Mouse (Mus musculus) G1E (cell line): ENCODE measurements around the gene AL732309.1. TPM values are rescaled to one million over a fixed set of nuclear protein-coding genes. Genes with fewer than 3 reads are reported as not detected.

Source experiments
- ATAC-seq: 2 replicates; pipeline ENCODE4 v1.8.0; 2016; ENCODE audit warnings: mild to moderate bottlenecking; ENCODE audit not compliant: insufficient number of reproducible peaks, poor library complexity, low FRiP score, severe bottlenecking; ENCODE audit errors: extremely low read depth
- DNase-seq: peaks from one replicate; pipeline ENCODE4 v3.0.0; 2012; ENCODE audit warnings: low spot score
- H3K27me3 ChIP-seq: 2 replicates; pipeline ENCODE4 v1.6.1; 2012; ENCODE audit warnings: mild to moderate bottlenecking, low read length, inconsistent platforms; ENCODE audit not compliant: insufficient read depth
- H3K36me3 ChIP-seq: replicated peaks from 2 replicates; pipeline ENCODE3; 2012; ENCODE audit warnings: mild to moderate bottlenecking, inconsistent platforms
- H3K4me1 ChIP-seq: 2 replicates; pipeline ENCODE4 v1.6.1; 2012; ENCODE audit warnings: low read depth, low read length, inconsistent platforms, mixed read lengths; ENCODE audit not compliant: insufficient read depth
- H3K4me3 ChIP-seq: 2 replicates; pipeline ENCODE4 v1.5.1; 2012; ENCODE audit warnings: low read depth, mild to moderate bottlenecking, inconsistent platforms, low read length, moderate library complexity, mixed read lengths
- H3K9me3 ChIP-seq: replicated peaks from 2 replicates; pipeline ENCODE4 v1.6.1; 2012; ENCODE audit warnings: inconsistent platforms
- CTCF ChIP-seq: IDR thresholded peaks from 2 replicates; pipeline ENCODE4 v1.5.1; 2012; ENCODE audit warnings: low read depth, low read length, inconsistent platforms, mixed read lengths
- GATA1 ChIP-seq: IDR thresholded peaks from 2 replicates; pipeline ENCODE4 v1.6.1; 2012; ENCODE audit warnings: borderline replicate concordance, low read length, inconsistent platforms, mixed read lengths
- GATA2 ChIP-seq: IDR thresholded peaks from 2 replicates; pipeline ENCODE4 v1.6.1; 2012; ENCODE audit warnings: low read depth, low read length, inconsistent platforms, borderline replicate concordance
- POLR2AphosphoS5 ChIP-seq: IDR thresholded peaks from 2 replicates; pipeline ENCODE4 v1.6.1; 2012; ENCODE audit warnings: low read depth, low read length, inconsistent platforms; ENCODE audit not compliant: insufficient replicate concordance
- TAL1 ChIP-seq: conservative IDR thresholded peaks from 2 replicates; pipeline ENCODE4 v1.6.1; 2012; ENCODE audit warnings: low read depth, low read length, inconsistent platforms, mixed read lengths
- polyA plus RNA-seq: library from polyadenylated mRNA; stranded (reverse); fragments of >175 nt; gene quantifications from 2 replicates; pipeline ENCODE4 v1.2.3, GENCODE M21; 2012
- total RNA-seq, 2 experiments: library from RNA; stranded (forward) in 1 of 2; stranded (reverse) in 1 of 2; fragments of 200-1000 nt in 1 of 2; fragments of >200 nt in 1 of 2; fragmentation: Nextera tagmentation in 1 of 2; gene quantifications; 2 replicates each; pipeline ENCODE4 v1.2.3; 2014 to 2017

The AL732309.1 gene
- total and polyA plus RNA-seq, 3 experiments: 1.4 to 6.3 (median 4.2) TPM

DNA sequence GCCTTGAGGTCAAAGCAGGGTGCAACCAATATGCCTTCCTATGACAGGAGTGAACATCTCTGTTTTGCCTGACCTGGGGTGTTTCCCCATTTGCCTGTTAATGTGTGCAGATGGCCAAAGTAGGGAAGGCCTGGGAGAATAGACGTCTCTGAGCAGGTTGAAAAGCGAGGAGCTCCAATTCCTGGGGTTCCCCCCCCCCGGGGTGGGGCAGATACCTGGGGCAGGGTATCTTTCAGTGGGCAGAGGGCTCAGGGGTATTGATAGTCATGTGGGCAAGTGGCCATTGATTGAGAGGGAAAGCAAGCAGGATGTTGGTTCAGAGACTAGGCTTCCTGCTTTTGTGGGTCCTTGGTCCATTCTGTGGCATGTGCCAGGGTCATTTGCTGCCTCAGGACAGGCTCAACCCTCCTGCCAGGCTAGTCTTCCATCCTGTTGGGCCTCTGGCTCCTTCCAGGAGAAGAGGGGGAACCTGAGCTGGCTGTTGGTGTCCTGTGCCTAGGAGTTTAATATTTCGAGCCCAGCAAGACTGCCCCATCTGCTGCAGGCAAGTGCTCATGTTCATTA, 21.2 kb upstream of the AL732309.1 start:
- Histone ChIP-seq H3K36me3 (peaks cover 83% of the 10 kb centered on the region), H3K4me3 (no peak overlapping the region), H3K27me3 (no peaks in the 10 kb centered on the region), H3K9me3 (no peaks in the 10 kb centered on the region), H3K4me1 (peaks cover 91% of the 10 kb centered on the region)
- TF ChIP-seq TAL1: no peak
- no peak for TF ChIP-seq GATA2
- no peak for TF ChIP-seq CTCF
- DNase-seq (no peak), ATAC-seq (no peak)

DNA sequence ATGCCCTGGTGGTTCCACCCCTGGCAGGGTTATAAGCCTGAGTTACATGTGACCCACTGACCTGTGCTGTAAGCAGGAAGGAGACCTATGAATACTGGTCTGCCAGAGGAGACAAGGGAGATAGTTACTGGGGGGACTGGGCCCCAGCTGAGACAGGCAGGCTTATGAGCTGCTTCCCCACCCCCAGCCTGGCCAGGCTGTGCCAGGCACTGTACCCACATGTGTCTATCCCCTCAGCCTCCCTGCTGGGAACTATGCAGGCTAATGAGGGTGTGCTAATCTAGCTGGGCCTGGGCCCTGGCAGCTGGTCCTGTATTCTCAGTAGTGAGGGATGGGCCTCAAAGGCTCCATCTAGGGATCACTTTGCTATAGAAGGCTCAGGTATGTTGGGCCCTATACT, 20.6 kb upstream of the AL732309.1 start:
- peaks cover 91% of the 10 kb centered on the region for H3K4me1 ChIP-seq
- no peaks in the 10 kb centered on the region for H3K9me3 ChIP-seq
- ATAC-seq (no peak), DNase-seq (no peak)
- TF ChIP-seq CTCF: no peak
- TF ChIP-seq TAL1: no peak
- TF ChIP-seq GATA1: no peak
- TF ChIP-seq GATA2: no peak
- no peak for TF ChIP-seq POLR2AphosphoS5
- peak overlapping the region; percentile 89; the same call in 1 of the 2 replicates for H3K4me3 ChIP-seq
- H3K36me3 ChIP-seq: peaks cover 82% of the 10 kb centered on the region
- H3K27me3 ChIP-seq: no peaks in the 10 kb centered on the region

DNA sequence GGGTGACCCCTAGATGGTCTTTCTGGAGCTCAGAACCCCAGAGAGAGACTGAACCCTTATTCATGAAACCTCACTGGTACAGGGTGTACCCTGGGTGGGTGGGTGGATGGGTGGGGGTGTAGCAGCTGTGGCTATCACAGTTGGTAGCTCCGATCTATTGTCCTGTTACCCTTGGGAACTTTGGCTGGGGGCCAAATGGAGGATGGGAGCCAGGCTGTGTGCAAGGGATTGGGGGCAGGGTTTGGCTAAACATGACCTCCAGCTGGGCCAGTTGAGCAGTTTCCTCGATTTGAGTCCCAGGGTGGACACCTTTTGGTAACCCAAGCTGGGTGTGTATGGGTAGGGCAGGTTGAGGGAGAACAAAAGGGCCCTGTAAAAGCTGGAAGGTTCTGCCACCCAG, 20.1 kb upstream of the AL732309.1 start:
- no peak for TF ChIP-seq POLR2AphosphoS5
- no peak for TF ChIP-seq GATA1
- TF ChIP-seq TAL1: no peak
- no peak for TF ChIP-seq GATA2
- no peak for TF ChIP-seq CTCF
- no peaks in the 10 kb centered on the region for H3K9me3 ChIP-seq
- H3K4me3 ChIP-seq: peak overlapping the region; percentile 89; the same call in 1 of the 2 replicates
- DNase-seq (no peak), ATAC-seq (no peak)
- peaks cover 95% of the 10 kb centered on the region for H3K4me1 ChIP-seq
- H3K36me3 ChIP-seq: peaks cover 81% of the 10 kb centered on the region
- H3K27me3 ChIP-seq: no peaks in the 10 kb centered on the region

GRCm38 (mm10) chr2:25265897-25266656, 19.4 kb upstream of the AL732309.1 start:
- peaks cover 75% of the 10 kb centered on the region for H3K36me3 ChIP-seq
- H3K27me3 ChIP-seq: no peaks in the 10 kb centered on the region
- ATAC-seq: peak; percentile 41; the same call in 1 of the 2 replicates
- no peaks in the 10 kb centered on the region for H3K9me3 ChIP-seq
- DNase-seq: peak; percentile 86
- peak overlapping the region; percentile 89 for H3K4me3 ChIP-seq
- peaks cover 95% of the 10 kb centered on the region for H3K4me1 ChIP-seq
- TF ChIP-seq GATA2 (no peak), TAL1 (no peak), CTCF (no peak), GATA1 (no peak), POLR2AphosphoS5 (no peak)

DNA sequence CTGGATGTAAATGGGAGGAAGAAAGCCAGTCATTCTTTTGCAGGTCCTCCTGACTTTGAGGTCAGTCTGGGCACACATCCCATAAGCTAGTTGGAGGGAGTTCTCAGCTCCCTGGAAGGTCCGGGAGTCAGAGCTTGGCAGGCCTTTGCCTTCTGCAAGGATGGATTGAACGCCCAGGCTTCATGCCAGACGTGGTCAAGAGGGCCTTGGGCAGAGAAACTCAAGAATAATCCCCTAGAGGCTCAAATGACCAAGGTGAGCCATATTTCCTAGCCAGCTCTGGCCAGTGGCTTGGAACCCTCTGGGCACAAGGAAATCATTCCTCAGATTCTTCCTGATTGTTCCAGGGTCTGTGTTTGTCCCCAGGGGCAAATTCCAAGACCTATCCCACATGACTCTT, 18.2 kb upstream of the AL732309.1 start:
- Histone ChIP-seq H3K27me3 (no peaks in the 10 kb centered on the region), H3K36me3 (peaks cover 63% of the 10 kb centered on the region), H3K4me3 (peak overlapping the region; percentile 89; the same call in 1 of the 2 replicates), H3K4me1 (peaks cover 83% of the 10 kb centered on the region), H3K9me3 (no peaks in the 10 kb centered on the region)
- ATAC-seq: no peak
- TF ChIP-seq CTCF (no peak), TAL1 (no peak)
- no peak for DNase-seq

DNA sequence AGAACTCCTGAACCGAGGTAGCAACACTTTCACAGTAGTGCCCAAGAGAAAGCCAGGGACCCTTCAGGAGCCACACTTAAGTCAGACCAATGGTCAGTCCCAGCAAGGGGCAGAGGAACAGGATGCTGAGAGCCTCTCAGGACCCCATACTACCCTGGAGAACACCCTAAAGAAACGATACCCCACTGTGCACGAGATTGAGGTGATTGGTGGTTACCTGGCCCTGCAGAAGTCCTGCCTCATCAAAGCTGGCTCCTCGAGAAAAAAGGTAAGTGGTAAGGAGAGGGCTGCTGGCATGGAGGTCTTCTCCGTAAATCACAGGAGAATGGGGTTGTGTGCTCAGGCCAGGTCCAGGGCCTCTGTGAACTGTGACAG, 17.6 kb upstream of the AL732309.1 start:
- no peak for ATAC-seq
- peaks cover 79% of the 10 kb centered on the region for H3K4me1 ChIP-seq
- no peak for DNase-seq
- H3K9me3 ChIP-seq: no peaks in the 10 kb centered on the region
- no peak for TF ChIP-seq TAL1
- TF ChIP-seq GATA1: no peak
- no peak for TF ChIP-seq POLR2AphosphoS5
- TF ChIP-seq CTCF: no peak
- peak overlapping the region; percentile 89; the same call in 1 of the 2 replicates for H3K4me3 ChIP-seq
- no peaks in the 10 kb centered on the region for H3K27me3 ChIP-seq
- H3K36me3 ChIP-seq: peaks cover 60% of the 10 kb centered on the region
